Mouse (Mus musculus) WW6 (cell line): ENCODE measurements around the gene Utf1.

ENCODE experiments used
- DNase-seq: peaks from one replicate; pipeline ENCODE4 v3.0.0-alpha.2; 2013; ENCODE audit warnings: low read depth, low spot score

The Utf1 gene

GRCm38 (mm10) chr7:139937810-139938209 lies 5.8 kb upstream of the Utf1 start:
- DNase-seq, result no peak

GRCm38 (mm10) chr7:139940476-139941209 lies 2.9 kb upstream of the Utf1 start:
- DNase-seq, result no peak

- DNase-seq, result no peak
Measured at GRCm38 (mm10) chr7:139944291-139945240, 977 bp downstream of the Utf1 start.

- DNase-seq, result no peak
Measured at GRCm38 (mm10) chr7:139945516-139945915, 1.9 kb downstream of the Utf1 start.

GRCm38 (mm10) chr7:139946032-139946431 lies 2.4 kb downstream of the Utf1 start:
- DNase-seq, result no peak

GRCm38 (mm10) chr7:139949893-139950282 lies 6.3 kb downstream of the Utf1 start:
- no peak for DNase-seq

GRCm38 (mm10) chr7:139950283-139950971 lies 6.8 kb downstream of the Utf1 start:
- DNase-seq, result no peak

GRCm38 (mm10) chr7:139951079-139951478 lies 7.5 kb downstream of the Utf1 start:
- no peak for DNase-seq

GRCm38 (mm10) chr7:139951991-139952633 lies 8.5 kb downstream of the Utf1 start:
- DNase-seq, result no peak

GRCm38 (mm10) chr7:139955505-139955904 lies 11.9 kb downstream of the Utf1 start:
- DNase-seq, result no peak

GRCm38 (mm10) chr7:139956658-139957057 lies 13.1 kb downstream of the Utf1 start:
- no peak for DNase-seq

GRCm38 (mm10) chr7:139957437-139957836 lies 13.8 kb downstream of the Utf1 start:
- no peak for DNase-seq

- no peak for DNase-seq
Measured at GRCm38 (mm10) chr7:139957958-139958357, 14.4 kb downstream of the Utf1 start.

- DNase-seq, result no peak
Measured at GRCm38 (mm10) chr7:139961141-139961540, 17.6 kb downstream of the Utf1 start.

GRCm38 (mm10) chr7:139963814-139964213 lies 20.2 kb downstream of the Utf1 start:
- DNase-seq, result no peak

- DNase-seq, result no peak
Measured at GRCm38 (mm10) chr7:139967175-139967574, 23.6 kb downstream of the Utf1 start.

- DNase-seq, result no peak
Measured at GRCm38 (mm10) chr7:139968428-139968827, 24.8 kb downstream of the Utf1 start.

GRCm38 (mm10) chr7:139969348-139970130 lies 25.9 kb downstream of the Utf1 start:
- no peak for DNase-seq

GRCm38 (mm10) chr7:139970216-139970919 lies 26.8 kb downstream of the Utf1 start:
- no peak for DNase-seq

- DNase-seq, result no peak
Measured at GRCm38 (mm10) chr7:139970979-139971378, 27.4 kb downstream of the Utf1 start.
